Mouse (Mus musculus) testis, postnatal 10 days (tissue): ENCODE results near the gene Rps6kb1.
A peak's percentile ranks its signal among the peaks of the same experiment; 100 is the strongest.
"Not testable (repeated sequence)": the region's sequence is repeated elsewhere in the genome, so short reads cannot be mapped to it uniquely, and the experiment has no call there.

Source experiments
- DNase-seq: peaks from one replicate; pipeline ENCODE4 v3.0.0; 2021; ENCODE audit warnings: low spot score

Gene Rps6kb1

GRCm38 (mm10) chr11:86540476-86540845 is 4.1 kb downstream of the Rps6kb1 start:
- no peak for DNase-seq

GRCm38 (mm10) chr11:86539716-86540475 is 4.7 kb downstream of the Rps6kb1 start:
- DNase-seq, result no peak

- no peak for DNase-seq
These were observed 5.8 kb downstream of the Rps6kb1 start for GRCm38 (mm10) chr11:86538786-86539185.

GRCm38 (mm10) chr11:86534201-86534910 is 10.2 kb downstream of the Rps6kb1 start:
- no peak for DNase-seq

DNA sequence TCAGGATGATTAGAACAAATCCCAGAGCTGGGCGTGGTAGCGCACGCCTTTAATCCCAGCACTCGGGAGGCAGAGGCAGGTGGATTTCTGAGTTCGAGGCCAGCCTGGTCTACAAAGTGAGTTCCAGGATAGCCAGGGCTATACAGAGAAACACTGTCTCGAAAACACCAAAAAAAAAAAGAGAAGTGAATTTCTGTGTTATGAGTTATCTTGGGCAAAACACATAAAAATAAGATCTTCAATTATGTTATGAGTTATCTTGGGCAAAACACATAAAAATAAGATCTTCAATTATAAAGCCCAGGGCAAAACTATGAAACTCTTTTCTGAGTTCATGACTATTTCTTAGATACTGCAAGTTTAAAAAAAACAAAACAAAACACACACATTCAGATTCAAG is 11.3 kb downstream of the Rps6kb1 start:
- not testable (repeated sequence) for DNase-seq

DNA sequence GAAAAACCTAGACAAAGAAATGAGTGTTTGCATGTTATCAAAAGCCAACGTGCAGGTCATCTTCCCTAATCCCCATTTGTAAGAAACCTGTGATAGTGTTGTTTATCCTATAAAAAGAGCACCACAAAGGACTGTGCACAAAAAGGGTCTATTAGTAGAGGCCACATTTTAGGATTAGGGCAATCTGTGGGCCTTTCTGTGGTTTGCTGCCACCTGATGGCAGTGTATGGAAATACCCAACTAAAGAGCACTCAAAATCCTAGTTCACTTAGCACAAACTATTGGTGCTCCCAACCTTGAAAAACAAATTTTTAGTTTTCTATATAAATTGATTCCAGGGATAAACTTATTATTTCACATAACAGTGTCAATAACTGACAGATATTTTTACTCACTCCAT is 11.8 kb downstream of the Rps6kb1 start:
- DNase-seq, result no peak

GRCm38 (mm10) chr11:86527528-86527927 is 17.1 kb downstream of the Rps6kb1 start:
- DNase-seq, result no peak

GRCm38 (mm10) chr11:86519751-86520150 is 24.9 kb downstream of the Rps6kb1 start:
- DNase-seq, result no peak

DNA sequence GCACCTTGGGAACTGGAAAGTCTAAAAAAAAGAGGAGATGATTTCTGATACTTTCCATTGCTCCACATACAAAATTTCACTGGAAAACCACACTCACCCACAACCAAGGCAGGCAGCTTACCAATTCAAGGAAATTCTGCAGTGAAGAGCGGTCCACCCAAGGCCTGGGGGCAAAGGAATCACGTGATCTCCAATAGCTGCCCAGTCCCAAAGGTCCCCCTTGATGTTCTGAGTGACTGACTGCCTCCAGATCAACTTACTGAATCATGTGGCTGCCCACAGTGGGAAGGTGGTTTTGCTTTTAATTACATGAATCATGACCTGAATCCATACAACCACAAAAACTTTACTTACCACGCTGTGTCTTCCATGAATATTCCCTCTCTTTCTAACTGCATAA is 27.4 kb downstream of the Rps6kb1 start:
- DNase-seq, result no peak

- no peak for DNase-seq
These were observed 28.0 kb downstream of the Rps6kb1 start for GRCm38 (mm10) chr11:86516620-86517019.

GRCm38 (mm10) chr11:86507991-86508390 is 36.6 kb downstream of the Rps6kb1 start:
- DNase-seq, result no peak

GRCm38 (mm10) chr11:86507334-86507733 is 37.3 kb downstream of the Rps6kb1 start:
- no peak for DNase-seq

GRCm38 (mm10) chr11:86503121-86503520 is 41.5 kb downstream of the Rps6kb1 start:
- DNase-seq, result no peak

DNA sequence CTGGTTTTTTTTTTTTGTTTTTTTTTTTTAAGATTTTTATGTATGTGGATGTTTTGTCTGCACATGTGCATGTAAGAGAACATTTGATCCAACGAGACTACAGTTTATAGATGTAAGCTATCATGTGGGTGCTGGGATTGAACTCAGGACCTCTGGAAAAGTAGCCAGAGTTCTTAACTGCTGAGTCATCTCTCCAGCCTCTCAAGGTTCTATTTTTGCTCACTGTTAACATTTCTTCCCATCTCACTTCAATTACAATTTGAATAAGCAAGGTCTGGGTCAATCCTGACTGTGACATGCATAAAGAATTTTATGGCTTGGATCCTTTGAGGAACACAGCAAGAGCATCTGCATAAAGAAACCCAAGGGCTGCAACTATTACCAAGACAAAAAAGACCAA is 43.8 kb downstream of the Rps6kb1 start:
- no peak for DNase-seq

GRCm38 (mm10) chr11:86497908-86498307 is 46.7 kb downstream of the Rps6kb1 start:
- DNase-seq, result no peak

DNA sequence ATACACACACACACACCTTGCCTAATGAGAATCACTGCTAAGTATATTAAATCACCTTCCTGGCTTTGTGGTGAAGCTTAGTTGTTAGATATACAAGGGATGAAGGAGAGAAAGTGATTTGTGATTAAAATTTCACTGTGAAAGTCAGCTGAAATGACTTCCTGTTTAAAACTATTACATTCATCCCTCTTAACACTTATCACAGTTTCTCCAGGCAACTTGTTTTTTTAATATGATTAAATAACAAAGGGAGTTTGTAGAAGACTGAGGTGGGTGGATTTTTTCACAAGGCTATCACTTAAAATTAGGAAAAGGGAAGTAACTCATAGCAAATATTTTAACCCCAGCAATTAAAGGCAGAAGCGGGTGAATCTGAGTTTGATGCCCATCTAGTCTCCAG is 47.2 kb downstream of the Rps6kb1 start:
- no peak for DNase-seq

DNA sequence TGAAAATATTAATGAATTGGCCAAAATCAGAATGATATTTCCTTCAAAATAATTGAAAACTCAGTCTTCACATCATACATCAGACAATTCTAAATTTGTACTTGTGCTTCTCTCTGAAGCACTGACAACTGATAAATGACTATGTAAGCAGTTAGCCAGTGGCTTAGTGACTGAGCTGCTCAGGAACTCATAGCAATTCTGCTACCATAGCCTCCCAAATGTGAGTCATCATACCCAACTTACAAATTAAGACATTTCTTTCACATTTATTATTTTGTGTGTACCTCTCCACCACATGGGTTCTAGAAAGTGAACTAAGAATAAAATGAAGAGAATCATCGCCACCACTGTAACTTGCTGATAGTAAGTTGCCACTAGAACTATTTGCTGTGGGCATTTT is 53.8 kb downstream of the Rps6kb1 start:
- DNase-seq, result no peak

DNA sequence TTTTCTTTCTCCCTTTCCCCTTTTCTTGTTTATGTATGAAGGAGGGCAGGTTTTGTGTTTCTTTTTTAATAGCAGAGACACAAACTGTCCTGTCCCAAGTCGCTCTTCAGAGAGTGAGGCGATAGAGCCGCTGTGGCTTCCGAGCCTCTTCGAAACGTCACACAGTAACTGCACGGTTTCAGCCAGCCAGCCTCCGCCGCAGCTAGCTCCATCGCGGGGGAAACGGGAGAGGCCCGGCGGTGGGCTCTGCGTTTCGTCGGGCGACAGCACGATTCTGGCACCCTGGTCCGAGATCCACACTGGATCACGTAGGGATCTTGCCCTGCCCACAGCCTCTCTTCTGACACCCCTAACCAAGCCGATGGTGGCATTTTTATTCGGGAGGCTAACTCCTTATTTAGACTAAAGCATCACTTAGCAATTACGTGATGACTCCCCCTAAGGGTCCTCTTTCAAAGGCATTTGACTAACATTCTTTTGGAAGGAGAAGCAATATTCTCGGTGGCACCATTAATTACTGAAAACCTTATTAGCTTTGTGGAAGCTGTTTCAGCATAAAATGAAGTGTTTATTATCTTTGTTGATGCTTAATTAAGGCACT is 59.6 kb downstream of the Rps6kb1 start:
- peak; percentile 64 for DNase-seq

- DNase-seq, result peak; percentile 100
These were observed 60.3 kb downstream of the Rps6kb1 start, which contains the start of gene Rnft1 for GRCm38 (mm10) chr11:86484101-86484868. TSS of gene Rnft1 (plus strand) at chr11:86484657.

DNA sequence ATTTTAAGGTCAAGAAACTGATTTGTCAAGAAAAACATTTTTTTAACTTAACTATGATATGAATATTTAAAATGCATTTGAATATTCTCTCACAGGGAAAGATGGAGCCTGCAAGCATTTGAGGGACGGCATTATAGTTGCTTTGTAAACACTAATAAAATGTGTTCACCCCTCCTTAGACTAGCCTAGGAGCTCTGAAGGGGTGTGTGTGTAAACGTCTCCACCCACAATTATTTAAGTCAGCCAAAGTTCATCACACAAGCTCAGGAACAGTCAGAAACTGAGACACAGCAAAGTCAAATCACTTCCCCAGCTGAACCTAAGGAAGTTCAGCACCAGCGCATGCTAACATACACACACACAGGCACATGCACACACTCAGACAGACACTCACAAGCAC is 71.0 kb downstream of the Rps6kb1 start:
- DNase-seq, result no peak

- no peak for DNase-seq
These were observed 71.8 kb downstream of the Rps6kb1 start for GRCm38 (mm10) chr11:86472771-86473171.

DNA sequence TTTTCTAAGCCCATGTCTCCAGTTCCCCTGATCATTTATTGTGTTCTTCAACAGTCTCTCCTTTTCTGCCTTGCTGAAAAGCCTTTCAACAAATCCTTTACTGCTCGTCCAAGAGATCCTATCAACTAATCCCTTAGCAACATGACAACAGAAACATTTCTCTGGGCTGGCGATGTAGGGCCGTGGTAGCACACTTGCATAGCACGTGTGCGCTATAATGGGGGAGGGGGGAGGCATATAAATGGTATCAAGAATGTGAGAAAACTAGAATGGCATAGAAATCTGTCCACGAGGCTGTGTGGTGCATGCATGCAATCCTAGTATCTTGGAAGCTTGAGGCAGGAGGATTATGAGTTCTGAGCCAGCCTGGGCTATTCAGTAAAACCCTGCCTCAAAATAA is 72.8 kb downstream of the Rps6kb1 start:
- no peak for DNase-seq
